Mouse (Mus musculus) liver, adult 2 months (tissue): Measurements from ENCODE around the gene Prickle1.

ENCODE experiments used
- CTCF ChIP-seq: fragments of 200-500 bp; IDR thresholded peaks from 2 replicates; pipeline ENCODE4 v1.5.1; 2011; ENCODE audit warnings: low read depth, low read length, control low read depth
- POLR2A ChIP-seq: fragments of 200-500 bp; IDR thresholded peaks from 2 replicates; pipeline ENCODE4 v1.6.1; 2011; ENCODE audit warnings: low read length, control low read depth; ENCODE audit not compliant: insufficient read depth; ENCODE audit errors: extremely low read depth

DNA sequence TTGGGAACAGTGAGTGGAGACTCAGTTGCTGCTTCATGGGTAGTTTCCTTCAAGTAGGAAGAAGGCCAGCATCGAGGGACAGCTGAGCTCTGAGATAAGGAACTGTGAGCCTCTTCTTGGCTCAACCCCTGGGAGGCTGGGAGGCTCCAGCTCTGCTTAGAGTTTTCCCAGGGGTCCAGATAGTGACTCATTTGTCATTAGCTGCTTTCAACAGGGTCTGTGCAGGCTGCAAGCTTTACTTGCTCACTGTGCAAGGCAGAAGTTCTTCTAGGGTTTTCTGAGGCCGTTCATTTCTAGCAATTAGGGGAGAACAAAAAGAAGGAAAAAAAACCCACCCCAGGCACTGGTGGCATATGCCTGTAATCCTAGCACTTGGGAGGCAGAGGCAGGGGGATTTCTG, 44.5 kb upstream of the Prickle1 start:
- TF ChIP-seq CTCF (no peak), POLR2A (no peak)
